Mouse (Mus musculus): ENCODE data around the gene Hdac4.

Gene Hdac4

DNA sequence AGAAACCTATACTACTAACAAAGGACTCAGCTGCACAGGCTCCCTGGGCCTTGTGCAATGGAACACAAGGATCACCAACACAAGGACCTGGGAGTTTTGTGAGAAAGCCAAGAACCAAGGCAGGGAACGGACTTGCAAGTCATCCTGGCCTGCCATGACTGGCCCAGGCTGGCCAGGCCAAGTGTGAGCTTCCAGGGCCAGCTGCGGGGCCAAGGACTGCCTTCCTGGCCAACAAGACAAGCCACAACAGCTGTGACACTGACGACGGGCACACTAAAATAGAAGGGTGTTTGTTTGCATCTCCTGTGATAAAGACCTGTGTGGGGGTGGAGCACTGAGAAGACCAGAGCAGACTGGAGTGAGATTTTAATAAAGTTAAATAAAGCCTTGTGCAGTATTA is 96.0 kb downstream of the Hdac4 start:
- no peak for DNase-seq (ENCODE audit: low spot score)

DNA sequence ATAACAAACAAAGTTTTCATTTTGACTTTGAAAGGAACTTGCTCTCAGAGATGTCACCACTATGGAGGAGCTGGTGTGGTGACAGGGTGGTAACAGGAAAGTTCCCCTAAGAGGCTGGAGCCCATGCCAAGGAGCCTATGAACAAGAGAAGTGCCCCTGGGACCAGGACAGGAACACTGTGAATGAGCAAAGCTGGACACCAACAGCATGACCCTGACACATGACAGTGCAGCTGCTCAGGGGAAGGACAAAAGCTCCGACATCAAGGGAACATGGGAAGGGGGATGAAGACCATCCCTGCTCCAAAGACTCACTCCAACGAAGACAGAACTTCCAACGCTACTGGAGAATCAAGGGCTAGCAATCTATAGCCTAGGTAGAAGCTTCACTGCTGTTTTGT is 97.0 kb downstream of the Hdac4 start:
- no peak for DNase-seq (ENCODE audit: low spot score)

DNA sequence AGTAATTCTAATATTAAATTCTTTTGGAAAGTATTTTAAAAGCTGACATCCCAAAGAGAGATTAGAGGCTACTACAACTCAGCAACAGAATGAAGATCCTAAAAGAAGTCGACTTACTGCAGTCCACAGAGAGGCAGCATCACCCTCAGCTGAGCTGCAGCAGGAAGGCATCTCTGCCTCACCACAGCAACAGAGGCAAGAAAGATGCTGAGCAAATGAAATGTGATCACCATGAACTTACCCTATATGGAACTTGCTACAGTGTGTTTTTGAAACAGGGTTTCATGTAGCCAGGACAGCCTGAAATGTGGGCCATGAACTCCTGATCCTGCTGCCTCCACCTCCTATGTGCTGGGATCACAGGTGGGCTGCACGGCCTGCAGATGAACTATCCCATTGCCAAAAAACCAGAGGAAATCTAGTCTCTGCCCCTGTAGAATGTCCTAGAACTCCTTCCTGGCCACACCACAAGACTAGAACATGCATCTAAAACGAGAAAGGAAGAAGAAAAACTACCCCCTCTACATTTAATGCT is 98.4 kb downstream of the Hdac4 start:
- no peak for DNase-seq (ENCODE audit: low spot score)

DNA sequence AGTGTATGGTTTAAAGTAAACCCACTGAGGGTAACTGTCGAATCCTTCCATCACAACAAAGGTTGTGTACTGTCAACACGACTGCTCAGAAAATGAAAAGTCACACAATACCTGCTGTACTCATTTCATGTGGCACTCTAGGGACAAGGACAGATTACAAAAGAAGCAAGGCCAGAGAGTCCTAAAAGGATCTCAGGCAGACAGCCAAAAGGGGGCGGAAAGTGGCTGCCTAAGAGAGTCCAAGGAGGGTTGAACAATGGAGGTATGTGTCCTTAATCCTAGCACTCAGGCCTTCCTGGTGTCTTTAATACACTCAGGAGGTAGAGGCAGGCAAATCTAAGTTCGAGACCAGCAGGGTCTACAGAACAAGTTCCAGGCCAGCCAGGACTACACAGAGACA is 103.2 kb downstream of the Hdac4 start:
- no peak for DNase-seq (ENCODE audit: low spot score)

DNA sequence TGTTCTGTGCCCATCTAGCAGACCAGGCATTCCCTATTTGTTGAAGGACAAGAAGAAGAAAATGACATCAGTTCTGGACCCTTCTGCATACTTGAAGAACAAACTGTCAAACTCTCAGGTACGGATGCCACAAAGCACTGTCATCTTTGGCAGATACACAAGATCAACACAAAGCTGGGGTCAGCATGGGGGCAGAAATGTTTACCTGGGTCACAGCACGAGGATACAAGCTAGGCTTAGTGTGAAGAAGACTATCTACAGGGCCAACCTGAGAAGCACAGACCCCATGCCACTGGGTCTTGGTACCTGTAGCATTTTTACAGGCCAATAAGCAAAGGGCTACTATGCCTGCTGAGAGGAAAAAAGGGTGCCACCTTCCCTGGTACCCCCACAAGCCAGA is 107.7 kb downstream of the Hdac4 start:
- no peak for DNase-seq (ENCODE audit: low spot score)

DNA sequence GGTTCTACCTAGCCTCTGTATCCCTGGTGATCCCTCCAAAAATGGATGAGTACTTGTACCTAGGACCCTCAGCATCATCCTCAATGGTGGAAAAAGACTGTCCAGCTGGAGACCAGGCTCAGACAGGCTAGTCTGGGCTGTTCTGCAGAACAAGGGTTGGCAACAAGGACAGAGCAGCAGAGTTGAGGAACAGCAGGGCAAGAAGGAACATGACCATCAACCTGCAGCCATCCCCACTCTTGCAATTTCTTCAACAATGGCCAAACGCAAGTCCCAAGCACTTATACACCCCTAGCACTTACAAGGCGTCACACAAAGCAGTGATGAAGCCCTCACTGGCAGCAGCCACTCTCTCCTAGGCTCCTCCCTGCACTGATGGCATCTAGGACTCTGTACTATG is 108.2 kb downstream of the Hdac4 start:
- no peak for DNase-seq (ENCODE audit: low spot score)

DNA sequence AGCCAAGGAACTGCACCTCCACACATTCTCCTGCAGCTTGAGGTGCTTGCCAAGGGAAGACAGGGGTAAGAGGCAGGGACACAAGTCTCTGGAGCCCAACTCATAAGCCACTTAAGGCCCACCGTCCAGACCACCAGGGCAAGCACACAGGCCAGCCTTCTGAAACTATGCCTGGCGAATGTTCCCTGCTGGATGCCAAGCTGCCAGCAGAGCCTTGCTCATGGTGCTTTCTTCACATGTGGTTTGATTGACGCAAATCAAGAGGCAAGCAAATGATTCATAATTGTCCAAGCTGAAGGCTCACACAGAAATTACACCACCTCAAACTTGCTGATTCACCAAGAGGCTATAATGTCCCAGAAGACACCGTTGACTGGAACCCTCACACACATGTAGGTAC is 108.7 kb downstream of the Hdac4 start:
- no peak for DNase-seq (ENCODE audit: low spot score)

DNA sequence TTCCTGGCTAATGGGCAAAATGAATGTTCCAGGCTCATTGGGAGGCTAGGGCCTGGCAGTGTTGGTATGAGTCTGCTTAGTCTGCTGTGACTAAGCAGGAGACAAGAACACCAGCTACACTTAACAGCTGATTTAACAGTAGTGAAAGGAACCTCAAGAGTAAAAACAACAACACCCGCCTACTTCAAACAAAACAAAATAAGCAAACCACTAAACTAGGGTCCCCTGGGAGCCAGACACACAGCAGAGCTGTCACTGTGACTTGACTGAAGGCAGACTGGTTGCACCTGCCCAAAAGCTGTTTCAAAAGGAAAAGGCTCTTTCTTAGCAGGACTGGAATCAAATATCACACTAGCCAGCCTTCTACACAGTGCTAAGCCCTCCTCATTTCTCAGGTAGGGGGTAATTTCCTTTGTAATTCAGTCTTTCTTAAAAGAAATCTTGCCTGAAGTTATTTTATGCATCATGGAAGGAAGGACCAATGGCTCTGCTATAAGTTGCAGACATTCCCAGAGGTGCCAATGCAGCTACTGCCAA is 109.2 kb downstream of the Hdac4 start:
- no peak for DNase-seq (ENCODE audit: low spot score)

DNA sequence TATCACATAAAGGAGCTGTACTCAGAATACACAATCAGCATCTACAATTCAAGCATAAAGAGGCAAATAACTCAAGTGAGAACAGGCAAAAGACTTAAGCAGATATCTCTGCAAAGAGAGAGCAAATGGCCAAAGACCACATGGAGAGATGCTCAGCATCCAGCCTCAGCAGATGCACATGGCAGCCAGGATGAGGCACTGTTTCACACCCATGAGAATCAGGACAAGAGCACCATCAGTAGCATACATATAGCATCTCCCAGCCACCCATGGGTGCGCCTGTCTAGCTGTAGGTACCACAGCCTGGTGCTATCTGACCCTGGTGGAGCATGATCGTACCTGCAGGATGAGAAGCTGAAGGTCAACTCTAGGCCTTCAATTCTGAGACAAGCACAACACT is 110.8 kb downstream of the Hdac4 start:
- no peak for DNase-seq (ENCODE audit: low spot score)

DNA sequence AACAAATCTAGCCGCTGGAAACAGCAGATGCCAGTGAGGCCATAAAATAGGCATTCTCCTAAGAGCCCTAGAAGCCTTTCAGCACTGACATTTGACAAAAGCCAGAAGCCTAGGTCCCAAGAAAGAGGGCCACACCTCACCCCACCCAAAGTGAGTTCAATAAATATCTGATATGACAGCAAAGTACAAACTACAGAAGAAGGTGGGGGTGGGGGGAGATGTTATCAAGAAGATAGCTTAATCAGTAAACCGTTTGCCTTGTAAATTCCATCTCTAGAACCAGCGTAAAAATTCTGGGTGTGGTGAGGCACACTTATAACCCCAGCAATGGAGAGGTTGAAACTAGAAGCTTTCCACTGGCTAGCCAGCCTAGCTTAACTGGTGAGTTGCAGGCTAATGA is 111.5 kb downstream of the Hdac4 start:
- DNase-seq (ENCODE audit: low spot score), result peak; percentile 53

DNA sequence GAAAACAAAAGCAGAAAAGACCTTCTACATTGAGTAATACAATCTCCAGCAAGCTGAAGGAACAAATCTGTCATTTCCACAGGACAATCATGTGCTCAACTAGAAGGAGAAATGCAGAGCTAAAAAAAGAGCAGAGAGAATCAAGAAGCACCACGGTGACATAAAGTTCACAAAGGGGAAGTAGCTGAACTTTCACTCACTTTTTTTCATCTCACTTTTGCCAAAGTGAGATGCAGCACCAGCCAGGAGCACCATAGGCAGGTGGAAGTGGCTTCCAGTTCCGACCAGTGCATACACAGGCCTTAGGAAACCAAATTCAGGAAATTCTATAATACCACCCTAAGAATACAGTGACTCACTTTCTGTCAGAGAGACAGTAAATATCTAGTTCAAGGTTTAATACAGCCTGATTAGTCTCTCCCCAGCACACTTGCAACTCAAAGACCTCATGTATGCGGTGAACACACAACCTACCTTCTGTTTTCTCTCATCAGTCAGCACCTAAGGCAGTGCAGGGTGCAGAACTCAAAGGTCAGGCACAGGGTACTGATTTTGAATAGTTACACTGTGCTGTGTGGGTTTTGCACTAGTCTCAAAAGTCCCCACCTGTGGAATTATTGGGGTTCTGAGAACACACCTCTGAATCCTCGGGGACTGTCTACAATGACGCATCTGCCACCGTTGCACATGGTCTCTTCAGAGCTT is 112.5 kb downstream of the Hdac4 start:
- DNase-seq (ENCODE audit: low spot score), result no peak

DNA sequence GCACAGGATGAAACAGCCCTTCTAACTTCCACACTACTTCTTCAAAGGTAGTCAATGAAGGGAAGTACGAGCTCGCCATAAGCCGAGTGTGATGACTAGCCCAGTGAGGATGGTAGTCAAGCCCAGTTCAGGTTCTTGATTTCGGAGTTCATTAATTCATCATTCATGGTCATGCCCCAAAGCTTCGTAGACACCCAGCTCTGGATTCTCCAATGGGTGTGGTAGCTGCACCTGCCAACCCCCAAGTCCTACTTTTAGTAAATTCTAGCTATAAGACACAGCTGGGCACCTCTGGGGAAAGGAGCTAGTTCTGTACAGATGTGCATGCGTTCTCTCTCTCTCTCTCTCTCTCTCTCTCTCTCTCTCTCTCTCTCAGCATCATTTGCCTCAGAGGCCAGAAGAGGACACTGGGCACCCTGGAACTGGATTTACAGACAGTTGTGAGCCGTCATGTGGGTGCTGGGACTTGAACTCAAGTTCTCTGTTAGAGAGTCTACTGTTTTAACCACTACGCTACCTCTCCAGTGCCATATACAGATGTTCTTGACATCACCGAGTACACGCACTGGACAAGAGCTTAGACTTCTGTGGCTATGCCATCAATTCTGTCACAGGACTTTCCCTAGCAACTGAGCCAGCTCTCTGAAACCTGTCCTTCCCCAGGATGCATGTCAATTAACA is 113.2 kb downstream of the Hdac4 start:
- no peak for DNase-seq (ENCODE audit: low spot score)

DNA sequence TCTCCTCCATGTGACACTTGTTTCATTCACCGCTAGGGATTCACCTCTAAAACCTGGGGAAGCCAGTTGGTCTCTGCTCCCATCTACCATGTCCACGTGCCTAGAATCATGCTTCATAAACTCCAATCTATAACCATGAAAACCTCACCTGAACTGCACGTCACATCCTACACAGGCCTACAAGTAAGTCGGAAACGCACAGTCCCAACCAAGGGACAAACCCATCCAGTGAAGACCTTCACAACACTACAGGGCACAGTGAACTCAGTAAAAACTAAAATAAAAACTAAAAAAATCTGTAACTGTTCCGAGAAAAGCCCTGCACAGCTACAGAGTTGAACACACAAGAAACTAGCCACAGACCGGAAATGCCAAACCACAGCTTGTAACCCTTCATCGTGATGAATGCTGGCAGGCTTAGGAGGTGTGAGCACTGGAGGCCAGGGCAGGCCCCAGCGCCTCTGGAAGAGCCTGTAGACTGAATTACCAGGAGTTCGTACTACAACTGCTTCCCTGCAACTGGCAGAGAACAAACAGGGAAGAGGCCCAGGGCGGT is 115.4 kb downstream of the Hdac4 start:
- no peak for DNase-seq (ENCODE audit: low spot score)

DNA sequence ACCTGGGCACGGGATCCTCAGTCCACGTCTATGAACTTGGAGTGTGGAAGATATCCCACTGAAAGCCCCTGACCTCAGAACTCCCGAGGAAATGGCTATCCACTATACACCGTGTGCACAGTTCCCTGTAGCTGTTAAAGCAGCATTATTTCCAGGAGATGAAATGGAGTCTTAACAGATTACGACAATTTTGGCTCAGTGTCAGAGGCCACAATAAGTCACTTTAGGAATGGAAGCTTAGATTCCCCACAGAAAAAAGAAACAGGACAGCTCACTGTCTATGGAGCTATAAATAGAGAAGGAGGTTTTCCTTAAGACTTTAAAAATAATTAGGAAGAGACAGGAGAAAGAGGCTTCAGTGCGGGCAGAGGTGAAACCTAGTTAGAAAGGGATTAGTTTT is 120.2 kb downstream of the Hdac4 start:
- no peak for DNase-seq (ENCODE audit: low spot score)

DNA sequence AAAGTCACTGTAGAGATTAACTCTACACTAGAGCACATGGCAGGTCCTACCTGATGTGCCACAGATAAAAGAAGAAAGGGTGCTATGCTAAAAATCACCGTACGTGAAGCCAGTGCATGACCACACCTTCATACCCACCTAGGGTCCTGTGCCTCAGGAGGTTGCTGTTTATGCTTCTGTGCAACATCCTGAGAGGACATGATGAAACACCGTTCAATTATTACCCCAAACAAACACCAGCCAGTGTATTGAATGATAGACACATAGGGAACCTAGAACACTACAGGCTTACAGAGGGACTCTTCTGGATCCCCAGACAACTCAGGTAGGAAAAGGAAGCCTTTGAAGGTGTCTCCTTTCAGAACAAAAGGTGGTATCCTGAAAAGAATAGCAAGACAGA is 120.8 kb downstream of the Hdac4 start:
- DNase-seq (ENCODE audit: low spot score), result no peak

DNA sequence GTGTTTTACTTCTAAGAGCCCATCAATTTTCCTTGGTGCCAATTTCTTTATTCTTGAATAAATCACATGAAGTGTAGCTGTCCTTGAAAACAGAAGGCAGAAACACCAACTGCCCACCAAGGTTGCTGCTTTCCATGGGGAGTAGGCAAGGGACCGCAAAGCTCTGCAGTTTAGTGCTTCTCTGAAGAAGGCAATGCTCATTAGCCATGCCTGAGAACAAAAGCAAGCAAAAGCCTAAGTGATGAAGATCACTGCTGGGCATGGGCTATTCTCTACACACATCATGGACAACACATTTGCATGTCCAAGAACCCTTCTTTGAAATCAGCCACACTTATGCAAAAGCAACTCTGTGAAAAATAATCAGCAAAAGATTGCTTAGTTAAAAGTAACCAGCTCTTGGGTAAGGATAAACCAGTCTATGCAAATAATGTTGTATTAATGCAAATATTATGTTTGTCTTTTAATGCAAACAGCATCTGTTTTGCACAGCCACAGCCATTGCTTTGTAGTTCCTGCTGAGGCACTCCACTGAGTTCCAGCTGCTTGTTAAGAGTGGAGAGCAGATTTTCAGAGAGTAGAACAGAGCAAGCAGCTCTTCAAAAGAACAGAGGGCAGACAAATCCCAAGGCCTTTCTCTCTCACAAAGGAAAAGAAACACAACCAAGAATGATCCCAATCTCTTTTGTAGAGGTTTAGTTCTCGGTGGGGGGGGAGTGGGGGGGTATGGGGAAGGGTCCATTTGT is 125.4 kb downstream of the Hdac4 start:
- peak; percentile 38 for DNase-seq (ENCODE audit: low spot score)

DNA sequence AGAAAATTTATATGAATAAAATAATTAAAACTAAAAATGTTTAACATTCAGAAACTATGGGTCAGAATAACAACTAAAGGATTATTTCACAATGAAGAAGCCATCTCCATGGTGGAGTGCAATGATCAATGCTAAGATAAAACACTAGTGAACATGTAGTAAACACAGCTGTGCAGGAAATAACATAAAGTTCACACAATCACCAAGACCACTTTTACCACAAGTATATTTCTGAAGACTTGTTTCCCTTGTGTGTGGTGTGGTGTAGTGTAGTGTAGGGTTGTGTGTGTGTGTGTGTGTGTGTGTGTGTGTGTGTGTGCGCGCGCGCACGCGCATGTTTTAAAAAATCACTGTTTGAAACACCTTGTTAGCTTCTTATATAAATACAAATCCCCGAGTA is 126.0 kb downstream of the Hdac4 start:
- no peak for DNase-seq (ENCODE audit: low spot score)

DNA sequence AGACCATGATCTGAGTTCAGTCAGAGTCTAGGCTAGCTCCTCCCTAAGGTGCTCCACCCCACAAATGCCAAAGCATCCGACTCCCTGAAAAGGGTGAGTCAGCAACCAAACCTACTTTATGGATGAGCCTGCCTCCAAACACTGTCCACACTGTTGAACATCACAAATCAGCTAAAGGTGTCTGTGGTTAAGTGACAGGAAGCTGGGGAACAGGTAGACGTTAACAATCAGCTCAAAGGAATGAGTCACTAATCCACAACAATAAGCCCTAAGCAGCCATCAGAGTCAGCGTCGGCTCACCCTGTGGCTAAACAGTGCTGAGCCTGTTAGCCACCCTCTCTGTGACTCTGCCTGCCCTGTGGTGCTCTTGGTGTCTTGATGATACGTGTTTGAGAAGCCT is 131.2 kb downstream of the Hdac4 start:
- no peak for DNase-seq (ENCODE audit: low spot score)

DNA sequence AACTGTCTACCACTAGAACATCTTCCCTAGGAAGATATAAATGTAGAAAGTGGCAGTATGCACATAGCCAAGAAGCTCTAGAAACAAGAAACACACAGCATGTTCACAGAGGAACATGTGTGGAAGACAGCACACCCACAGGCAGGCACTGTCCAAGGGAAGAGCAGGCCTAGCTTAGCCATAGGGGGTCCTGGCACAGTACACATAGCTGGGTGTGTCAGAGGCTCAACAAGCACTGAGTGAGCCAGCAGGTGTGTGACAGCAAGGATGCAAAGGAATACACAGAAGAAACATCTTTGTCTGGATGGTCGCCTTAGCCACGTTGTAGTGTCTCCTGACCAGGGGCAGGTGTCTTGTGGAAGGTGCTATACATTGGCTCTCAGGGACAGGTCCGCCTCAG is 132.2 kb downstream of the Hdac4 start:
- DNase-seq (ENCODE audit: low spot score), result no peak

DNA sequence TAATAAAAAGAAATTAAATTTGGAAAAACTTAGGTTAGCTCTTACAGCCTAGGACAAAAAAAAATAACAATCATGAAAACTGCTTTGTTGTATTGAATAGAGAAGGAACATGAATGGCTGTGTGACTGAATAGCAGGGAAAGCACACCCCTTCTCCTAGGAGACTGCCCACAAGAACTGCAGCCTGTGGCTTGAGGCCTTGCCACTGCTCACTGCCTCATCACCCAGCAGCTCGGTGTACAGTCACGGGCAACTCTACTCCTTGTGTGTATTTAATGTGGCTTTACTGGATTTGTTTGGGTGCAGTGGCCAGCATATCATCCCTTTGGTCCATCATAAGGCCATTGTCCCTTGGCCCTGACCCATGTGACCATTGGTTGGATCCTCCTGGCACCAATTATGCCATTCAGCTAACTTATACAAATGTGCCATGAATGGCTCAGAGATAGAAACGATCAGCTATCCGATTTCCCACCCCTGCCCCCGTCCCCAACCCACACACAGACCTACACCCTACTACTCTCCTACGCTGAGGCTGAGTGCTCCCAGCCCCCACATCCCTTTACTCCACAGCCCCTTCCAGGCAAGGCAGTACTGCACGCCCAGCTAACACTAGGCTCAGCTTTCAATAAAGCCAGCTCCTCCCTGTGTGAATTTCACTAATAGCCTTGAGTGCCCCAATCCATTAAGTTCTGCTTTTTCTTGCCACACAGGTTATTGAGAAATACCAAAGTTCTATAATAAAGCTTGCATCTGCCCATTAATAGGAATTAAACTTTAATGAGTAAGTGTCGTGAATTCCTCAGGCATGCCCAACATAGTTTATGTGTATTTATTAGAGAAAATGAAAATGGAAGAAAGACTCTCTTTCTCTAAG is 134.1 kb downstream of the Hdac4 start:
- no peak for DNase-seq (ENCODE audit: low spot score)

DNA sequence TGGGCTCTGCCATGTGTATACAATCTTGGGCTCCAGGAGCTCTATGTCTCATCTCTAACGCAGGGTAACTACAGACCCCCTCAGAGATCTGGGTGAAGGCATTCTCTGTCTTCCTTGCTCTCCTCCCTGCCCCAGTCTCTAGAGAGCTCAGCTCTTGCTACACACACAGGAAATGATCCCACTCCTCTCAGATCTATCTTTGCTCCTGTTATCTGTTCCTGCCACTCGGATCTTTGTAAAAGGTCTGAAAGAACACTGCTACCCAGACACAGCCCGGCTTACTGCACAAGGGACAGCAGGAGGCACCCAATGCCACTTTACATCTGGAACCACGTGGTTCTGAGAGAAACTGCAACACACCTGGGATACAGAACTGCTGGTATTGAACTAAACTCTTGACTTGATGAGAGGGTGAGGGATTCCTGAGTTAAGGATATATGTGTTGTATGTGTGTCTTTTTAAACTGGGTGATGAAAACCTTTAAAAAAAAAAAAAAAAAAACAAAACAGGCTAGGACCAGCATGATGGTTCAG is 134.9 kb downstream of the Hdac4 start:
- no peak for DNase-seq (ENCODE audit: low spot score)
